8 mouse cellular contexts compared by ENCODE assay signal in the genomic region with DNA sequence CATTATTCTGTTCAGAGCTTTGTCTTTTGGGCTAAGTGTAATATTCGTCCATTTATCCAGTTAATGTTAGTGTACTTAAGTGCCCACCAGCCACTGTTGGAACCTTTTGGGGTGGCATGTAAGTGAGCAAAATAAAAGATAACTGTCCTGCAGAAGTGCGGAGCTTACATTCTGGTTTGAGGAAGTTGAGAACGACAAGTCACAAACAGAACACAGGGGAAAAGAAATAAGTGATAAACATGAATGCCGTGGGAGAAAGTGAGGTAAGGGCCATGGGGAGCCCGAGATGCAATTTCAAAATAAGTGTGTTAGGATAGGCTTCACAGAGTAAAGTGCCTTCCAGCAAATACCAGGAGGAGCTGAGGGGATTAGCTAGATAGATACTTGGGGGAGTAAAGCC. TPM values are rescaled to one million over a fixed set of nuclear protein-coding genes. Genes with fewer than 3 reads are reported as not detected.
DNase-seq lines count a peak whose midpoint lies in the region; ATAC-seq and TF ChIP-seq lines count a peak whose summit lies in the region.
"Had no signal": no experiment of that assay in that cellular context is flagged by ENCODE, and none has a peak within 500 bp of the region (broad histone marks: within the 10 kb centered on the region; RNA-seq: fewer than 3 reads in every experiment).

No protein-coding gene starts in this region.

- peak overlapping the region; percentile 67 for H3K9ac ChIP-seq in heart, embryonic 16.5 days (ENCODE audit: low read length)
- H3K9ac ChIP-seq in liver, embryonic 16.5 days (ENCODE audit: low read depth, low read length): 0 out of 2 replicates have a peak overlapping the region, but pooled peaks have one; percentile 15

- H3K4me2 ChIP-seq in heart, embryonic 16.5 days (ENCODE audit: low read depth, low read length): peak overlapping the region; percentile 74
- peak overlapping the region; percentile 86 for H3K4me2 ChIP-seq in liver, embryonic 16.5 days (ENCODE audit: low read depth, low read length)

- DNase-seq in spleen, adult 2 months (ENCODE audit: low read depth in 1 of 2, low spot score in 2 of 2): no peak
- DNase-seq in spleen, postnatal 36 days (ENCODE audit: low spot score in 2 of 2): no peak
- no peak for DNase-seq in testis, postnatal 10 days (ENCODE audit: low spot score)
- DNase-seq in adipocyte (ENCODE audit: low spot score): no peak
- DNase-seq in layer of hippocampus, postnatal 14 days (ENCODE audit: low spot score in 2 of 2): no peak

- 19% methylated on average over 5 of the region's 5 CpGs for WGBS in spleen, adult 2 months
- 55% methylated on average over 5 of the region's 5 CpGs for WGBS in heart, embryonic 16.5 days
- 18% methylated on average over 5 of the region's 5 CpGs for WGBS in liver, embryonic 16.5 days (ENCODE audit: insufficient replicate concordance)

- no peak for TF ChIP-seq POLR2A in spleen, adult 2 months (IDR thresholded peaks at IDR 0.05; ENCODE audit: low read depth, low read length)

- no peak for TF ChIP-seq CTCF in spleen, adult 2 months (IDR thresholded peaks at IDR 0.05; ENCODE audit: extremely low read depth, insufficient read depth, insufficient read length, insufficient replicate concordance)

- H3K9me3 ChIP-seq in heart, embryonic 16.5 days (replicated peaks; ENCODE audit: control insufficient read depth, low read length): no peaks in the 10 kb centered on the region
- no peaks in the 10 kb centered on the region for H3K9me3 ChIP-seq in liver, embryonic 16.5 days (replicated peaks; ENCODE audit: control insufficient read depth, low read length)

- ATAC-seq in heart, embryonic 16.5 days (replicated peaks; ENCODE audit: extremely low read depth, insufficient read depth, low FRiP score): no peak
- ATAC-seq in liver, embryonic 16.5 days (ENCODE audit: low read depth): no peak

- H3K36me3 ChIP-seq in spleen, adult 2 months (ENCODE audit: control insufficient read depth, insufficient read depth, low read length): peaks cover 19% of the 10 kb centered on the region
- H3K36me3 ChIP-seq in heart, embryonic 16.5 days (ENCODE audit: control insufficient read depth, insufficient read depth): peaks cover 27% of the 10 kb centered on the region
- peaks cover 24% of the 10 kb centered on the region for H3K36me3 ChIP-seq in liver, embryonic 16.5 days (ENCODE audit: control insufficient read depth, insufficient read depth)

- no peak overlapping the region for H3K27ac ChIP-seq in spleen, adult 2 months (ENCODE audit: insufficient read depth, low read length)
- no peak overlapping the region for H3K27ac ChIP-seq in heart, embryonic 16.5 days (ENCODE audit: low read length)
- no peak overlapping the region for H3K27ac ChIP-seq in liver, embryonic 16.5 days (ENCODE audit: low read length)

- H3K27me3 ChIP-seq in spleen, adult 2 months (ENCODE audit: control insufficient read depth, insufficient read depth, low read length): no peaks in the 10 kb centered on the region
- peaks cover 4% of the 10 kb centered on the region; the same call in 1 of the 2 replicates for H3K27me3 ChIP-seq in heart, embryonic 16.5 days (ENCODE audit: control insufficient read depth, insufficient read depth, low read length)
- H3K27me3 ChIP-seq in liver, embryonic 16.5 days (ENCODE audit: control insufficient read depth, insufficient read depth, low read depth, low read length): no peaks in the 10 kb centered on the region

- peaks cover 5% of the 10 kb centered on the region; the same call in 1 of the 2 replicates for H3K4me1 ChIP-seq in spleen, adult 2 months (ENCODE audit: control insufficient read depth, insufficient read depth, insufficient read length)
- peaks cover 8% of the 10 kb centered on the region for H3K4me1 ChIP-seq in heart, embryonic 16.5 days (ENCODE audit: control insufficient read depth, insufficient read depth, low read length)
- H3K4me1 ChIP-seq in liver, embryonic 16.5 days (ENCODE audit: control insufficient read depth, low read depth, low read length): peaks cover 9% of the 10 kb centered on the region

- H3K4me3 ChIP-seq in spleen, adult 2 months (ENCODE audit: extremely low read depth, insufficient read depth, insufficient read length): 0 out of 2 replicates have a peak overlapping the region, but pooled peaks have one; percentile 8
- H3K4me3 ChIP-seq in heart, embryonic 16.5 days (ENCODE audit: low read length): peak overlapping the region; percentile 69
- H3K4me3 ChIP-seq in liver, embryonic 16.5 days (ENCODE audit: low read depth, low read length): peak overlapping the region; percentile 76

RNA-seq across cellular contexts. Expression of gene Cmtr2, which starts 3.0 kb away (rescaled TPM):
- polyA plus RNA-seq in spleen, adult 2 months (2012; rRNA removed): 2.9 and 3.2 TPM in 2 replicates
- 5.7 and 6.4 TPM in 2 replicates for polyA plus RNA-seq in heart, embryonic 16.5 days (2015; fragmentation: Nextera tagmentation; extraction: Ambion mirVana)
- polyA plus RNA-seq in liver, embryonic 16.5 days (2015; fragmentation: Nextera tagmentation; extraction: Ambion mirVana): 2.6 and 2.8 TPM in 2 replicates
- total RNA-seq in layer of hippocampus, postnatal 14 days (2021): 1 to 10 TPM; 6.1 TPM

RNA-seq across cellular contexts. Expression of gene Hydin, which starts 48.3 kb away (rescaled TPM):
- polyA plus RNA-seq in spleen, adult 2 months (2012; rRNA removed): under 0.01 and 0.01 TPM in 2 replicates
- polyA plus RNA-seq in heart, embryonic 16.5 days (2015; fragmentation: Nextera tagmentation; extraction: Ambion mirVana): 0.11 and 0.17 TPM in 2 replicates
- polyA plus RNA-seq in liver, embryonic 16.5 days (2015; fragmentation: Nextera tagmentation; extraction: Ambion mirVana): 0.11 and 0.13 TPM in 2 replicates
- 1 to 10 TPM in 1 of 2 experiments, under 1 TPM in 1; 0.60 to 1.3 TPM for total RNA-seq in layer of hippocampus, postnatal 14 days (2021)

RNA-seq across cellular contexts. Expression of gene Calb2, which starts 50.5 kb away (rescaled TPM):
- not detected in 2 replicates for polyA plus RNA-seq in spleen, adult 2 months (2012; rRNA removed)
- 0.47 and 1.2 TPM in 2 replicates for polyA plus RNA-seq in heart, embryonic 16.5 days (2015; fragmentation: Nextera tagmentation; extraction: Ambion mirVana)
- polyA plus RNA-seq in liver, embryonic 16.5 days (2015; fragmentation: Nextera tagmentation; extraction: Ambion mirVana): not detected in 2 replicates
- total RNA-seq in layer of hippocampus, postnatal 14 days (2021): 100 to 1,000 TPM in 1 of 2 experiments, 10 to 100 TPM in 1; 95.2 to 112 TPM
- polyA plus RNA-seq: gonadal fat pad, adult 2 months had no signal

Comparison
In these comparisons a context has a peak if more than half of its experiments do, and no peak if none do; other contexts are left out.
1. H3K4me3 ChIP-seq: peak in every context shown above with its lines; median percentile 76 in liver, embryonic 16.5 days; 69 in heart, embryonic 16.5 days; 8 in spleen, adult 2 months.